Mouse (Mus musculus) activated CD4-positive, CD25-positive, alpha-beta regulatory T cell, adult 4 months (primary cell): Measurements from ENCODE around the gene Pate4. TPM values are rescaled to one million over a fixed set of nuclear protein-coding genes. Genes with fewer than 3 reads are reported as not detected.
"Not testable (repeated sequence)": the region's sequence is repeated elsewhere in the genome, so short reads cannot be mapped to it uniquely, and the experiment has no call there.

ENCODE experiments used
- ATAC-seq: one replicate; pipeline ENCODE4 v1.8.0; 2017
- polyA plus RNA-seq, 2 experiments: library from polyadenylated mRNA; unstranded; fragments of 100-300 nt; shearing (Covaris generic); gene quantifications; one replicate each; pipeline ENCODE4 v1.2.1; 2017

Gene Pate4
- under 1 TPM in 1 of 2 experiments, not detected in 1; 0.42 TPM for polyA plus RNA-seq

- ATAC-seq, result no peak
These were observed at the start of gene Pate4 for GRCm38 (mm10) chr9:35611841-35612240. Gene Pate4, minus strand, starts transcription at chr9:35611941.

GRCm38 (mm10) chr9:35648102-35648501 is 36.4 kb upstream of the Pate4 start, which contains the start of gene Pate3:
Gene Pate3, minus strand, starts transcription at chr9:35648202.
- no peak for ATAC-seq

GRCm38 (mm10) chr9:35632981-35633380 is 21.2 kb upstream of the Pate4 start:
- no peak for ATAC-seq

GRCm38 (mm10) chr9:35616784-35617183 is 5.0 kb upstream of the Pate4 start:
- ATAC-seq, result not testable (repeated sequence)

GRCm38 (mm10) chr9:35614005-35614404 is 2.3 kb upstream of the Pate4 start:
- ATAC-seq, result no peak

- ATAC-seq, result no peak
These were observed 3.9 kb downstream of the Pate4 start for GRCm38 (mm10) chr9:35607647-35608405.

GRCm38 (mm10) chr9:35592903-35593302 is 18.8 kb downstream of the Pate4 start:
- ATAC-seq, result no peak

GRCm38 (mm10) chr9:35587674-35588073 is 24.1 kb downstream of the Pate4 start:
- no peak for ATAC-seq

GRCm38 (mm10) chr9:35574416-35574815 is 37.3 kb downstream of the Pate4 start:
- ATAC-seq, result no peak

- ATAC-seq, result no peak
These were observed 41.1 kb downstream of the Pate4 start for GRCm38 (mm10) chr9:35570663-35571062.

- peak; percentile 98 for ATAC-seq
These were observed 41.9 kb downstream of the Pate4 start, which contains the start of the genes Pate2 and Hyls1 for GRCm38 (mm10) chr9:35569571-35570534. Gene Pate2, plus strand, starts transcription at chr9:35570284. Gene Hyls1, minus strand, starts transcription at chr9:35570398.

- ATAC-seq, result no peak
These were observed 43.7 kb downstream of the Pate4 start for GRCm38 (mm10) chr9:35567995-35568394.

GRCm38 (mm10) chr9:35564536-35565240 is 47.1 kb downstream of the Pate4 start:
- ATAC-seq, result no peak

- no peak for ATAC-seq
These were observed 50.2 kb downstream of the Pate4 start for GRCm38 (mm10) chr9:35561583-35561982.

- ATAC-seq, result no peak
These were observed 50.7 kb downstream of the Pate4 start for GRCm38 (mm10) chr9:35561076-35561475.

GRCm38 (mm10) chr9:35559009-35559890 is 52.5 kb downstream of the Pate4 start:
- ATAC-seq, result peak; percentile 93

- ATAC-seq, result peak; percentile 30
These were observed 53.3 kb downstream of the Pate4 start, which contains the start of the genes Ddx25 and Pus3 for GRCm38 (mm10) chr9:35558257-35559008. Gene Ddx25, minus strand, starts transcription at chr9:35558528. Gene Pus3, plus strand, starts transcription at chr9:35558595.
